Mouse (Mus musculus) mesoderm, embryonic 11.5 days (tissue): Measurements from ENCODE around the gene Tnfrsf13c.

Source experiments
- DNase-seq: peaks from one replicate; pipeline ENCODE4 v3.0.0-alpha.2; 2012; ENCODE audit warnings: low read depth, low spot score

Tnfrsf13c gene

DNA sequence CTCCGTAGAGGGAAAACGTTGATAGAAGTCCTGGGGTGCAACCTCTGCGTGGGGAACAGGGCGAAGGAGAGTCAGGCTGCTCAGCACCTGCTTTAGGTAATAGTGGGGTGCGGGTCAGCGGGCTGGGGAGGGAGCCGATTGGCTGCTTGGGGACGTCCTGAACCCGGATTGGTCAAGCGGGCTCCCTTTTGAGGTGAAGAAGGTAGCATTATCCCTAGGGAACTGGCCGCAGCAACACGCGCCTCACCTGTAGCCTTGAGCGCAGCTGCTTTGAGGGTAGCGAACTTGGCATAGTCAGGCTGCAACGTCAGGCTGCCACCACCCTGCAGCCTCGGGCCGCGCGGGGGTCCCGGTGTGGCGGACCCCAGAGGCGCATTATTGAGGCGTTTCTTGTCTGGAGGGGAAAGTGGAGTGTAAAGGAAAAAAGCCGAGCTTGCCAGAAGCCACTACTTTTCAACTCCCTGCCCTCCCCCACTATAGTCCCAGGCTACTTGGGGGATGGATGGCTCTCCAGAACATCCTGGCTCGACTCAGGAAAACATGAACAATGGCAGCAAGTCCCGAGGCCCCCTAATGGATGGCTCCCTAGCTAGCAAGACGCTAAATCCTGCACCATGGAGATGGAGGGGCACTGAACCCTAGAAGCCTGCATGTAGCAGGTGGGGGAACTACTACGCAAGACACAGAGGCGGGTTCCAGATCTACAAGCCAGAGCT is 16.5 kb downstream of the Tnfrsf13c start:
- no peak for DNase-seq

DNA sequence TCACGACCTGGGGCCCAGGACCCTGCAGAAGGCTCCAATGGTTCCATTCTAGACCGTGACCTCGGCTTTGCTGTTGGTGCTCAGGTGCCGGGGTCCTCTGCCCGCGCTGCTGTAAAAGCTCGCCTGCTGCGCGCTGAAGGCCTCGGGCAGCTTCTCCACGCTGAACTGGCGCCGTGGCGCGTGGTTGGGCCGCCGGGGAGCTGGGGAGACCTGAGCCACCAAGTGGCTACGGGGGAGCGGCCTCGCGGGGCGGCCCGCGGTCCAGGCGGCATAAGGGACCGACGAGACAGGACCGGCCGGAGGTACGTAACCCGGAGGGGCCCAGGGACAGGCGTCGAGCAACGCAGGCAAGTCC is 17.1 kb downstream of the Tnfrsf13c start:
- DNase-seq: no peak

DNA sequence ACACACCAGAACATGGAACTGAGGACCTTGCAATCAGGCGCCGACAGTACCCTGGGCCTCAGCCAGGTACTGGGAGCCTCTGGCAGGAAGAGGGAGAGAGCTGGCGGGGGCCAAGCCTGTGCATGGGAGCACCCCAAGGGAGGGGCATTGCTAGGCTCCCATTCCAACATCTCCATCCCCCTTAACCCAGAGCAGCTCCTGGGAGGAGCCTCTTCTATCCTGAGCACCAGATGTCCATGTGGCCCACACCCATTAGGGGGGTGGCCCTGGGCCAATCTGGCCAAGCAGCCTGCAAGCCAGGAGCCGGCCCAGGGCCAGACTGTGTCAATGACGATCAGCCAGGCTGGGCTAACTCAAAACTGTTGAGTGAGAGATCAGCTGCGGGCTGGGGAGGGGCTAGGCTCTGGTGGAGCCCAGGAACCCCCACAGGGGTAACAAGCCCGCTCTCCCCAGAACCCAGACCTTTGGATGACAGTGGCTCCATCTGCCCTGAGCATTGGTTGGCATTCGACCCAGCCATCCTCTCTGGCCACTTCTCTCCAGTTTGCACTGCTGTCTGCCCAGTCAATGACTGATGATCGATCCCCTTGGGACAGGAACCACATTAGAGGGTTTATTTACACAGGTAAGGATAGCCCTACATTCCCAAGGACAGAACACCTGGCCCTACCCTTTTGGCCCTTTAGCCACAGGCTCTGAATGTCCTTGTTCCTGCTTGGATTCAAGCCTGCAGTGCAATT is 17.6 kb downstream of the Tnfrsf13c start:
- DNase-seq: no peak

DNA sequence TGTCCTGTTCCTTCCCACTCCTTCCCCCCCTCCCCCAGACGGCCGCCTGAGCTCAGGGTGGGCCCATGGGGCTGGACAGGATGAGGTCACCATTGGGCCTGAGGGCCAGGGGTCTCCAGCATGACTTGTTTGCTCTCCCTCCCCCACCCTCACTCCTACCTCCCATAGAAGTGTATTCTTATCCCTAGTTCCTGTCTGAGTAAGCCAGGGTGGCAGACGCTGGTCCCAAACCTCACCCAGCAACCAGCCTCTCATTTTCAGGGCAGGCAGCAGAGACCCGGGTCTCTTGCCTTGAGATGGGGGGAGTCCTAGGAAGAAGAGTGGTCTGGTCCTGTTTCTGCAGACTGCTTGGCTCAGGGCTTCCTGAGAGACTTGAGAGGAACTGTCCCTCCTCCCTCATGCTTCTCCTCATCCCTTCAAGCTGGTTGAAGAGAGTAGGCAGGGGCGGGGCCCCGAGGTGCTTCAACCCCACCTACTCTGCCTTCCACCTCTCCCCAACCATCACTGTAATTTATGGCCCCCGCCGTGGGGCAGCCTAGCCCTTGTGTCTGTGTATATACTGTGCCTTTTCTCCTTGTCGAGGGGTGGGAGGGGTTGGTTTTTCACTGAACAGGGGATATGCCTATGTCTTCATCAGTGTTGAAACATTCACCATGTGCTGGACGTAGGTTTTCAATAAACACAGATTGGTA is 19.3 kb downstream of the Tnfrsf13c start:
- no peak for DNase-seq

DNA sequence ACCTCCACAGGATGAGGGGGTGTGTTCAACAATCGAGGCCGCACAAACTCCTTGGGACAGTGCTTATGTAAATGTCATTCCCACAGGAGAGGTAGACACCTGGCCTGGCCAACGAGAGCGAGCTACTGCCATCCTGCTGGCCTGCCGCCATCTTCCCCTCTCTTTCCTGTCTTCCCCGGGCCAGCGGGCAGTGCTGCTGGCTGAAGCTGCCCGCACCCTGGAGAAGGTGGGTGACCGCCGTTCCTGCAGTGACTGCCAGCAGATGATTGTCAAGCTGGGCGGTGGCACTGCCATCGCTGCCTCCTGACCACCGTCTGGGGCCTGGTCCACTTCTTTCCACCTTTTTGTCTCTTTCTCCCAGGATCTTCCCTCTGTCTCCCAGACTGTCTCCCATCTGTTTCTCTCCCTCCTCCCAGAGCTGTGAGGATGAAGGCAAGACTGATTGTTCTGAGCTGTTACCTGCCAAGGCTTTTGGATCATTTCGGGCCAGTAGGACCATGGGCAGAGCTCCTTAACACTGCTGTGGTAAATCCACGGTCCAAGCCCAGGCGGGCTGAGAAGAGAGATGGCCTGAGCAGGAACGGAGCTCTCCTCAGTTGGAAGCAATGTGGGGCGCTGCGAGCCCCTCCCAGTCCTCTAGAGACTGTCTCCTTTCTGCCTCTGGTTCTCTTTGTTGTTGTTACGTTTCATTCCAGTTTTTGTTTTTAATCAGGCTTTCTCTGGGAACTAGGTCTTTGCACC is 20.4 kb downstream of the Tnfrsf13c start:
- no peak for DNase-seq

DNA sequence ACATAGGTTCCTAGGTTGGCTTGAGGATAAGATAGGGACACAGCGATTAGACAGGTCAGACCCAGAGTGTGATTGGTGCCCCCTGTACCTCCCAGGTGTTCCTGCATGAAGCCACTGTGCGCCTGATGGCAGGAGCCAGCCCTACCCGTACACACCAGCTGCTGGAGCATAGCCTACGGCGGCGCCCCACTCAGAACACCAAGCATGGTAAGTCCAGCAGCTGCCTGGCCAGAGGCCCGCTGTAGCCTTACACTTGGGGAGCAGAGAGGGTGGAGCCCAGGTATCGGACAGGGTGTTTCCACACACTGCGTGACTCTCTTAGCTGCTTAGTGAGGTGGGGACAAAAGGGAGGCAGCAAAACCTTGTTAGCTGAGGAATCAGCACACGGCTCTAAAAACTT is 21.1 kb downstream of the Tnfrsf13c start:
- no peak for DNase-seq

DNA sequence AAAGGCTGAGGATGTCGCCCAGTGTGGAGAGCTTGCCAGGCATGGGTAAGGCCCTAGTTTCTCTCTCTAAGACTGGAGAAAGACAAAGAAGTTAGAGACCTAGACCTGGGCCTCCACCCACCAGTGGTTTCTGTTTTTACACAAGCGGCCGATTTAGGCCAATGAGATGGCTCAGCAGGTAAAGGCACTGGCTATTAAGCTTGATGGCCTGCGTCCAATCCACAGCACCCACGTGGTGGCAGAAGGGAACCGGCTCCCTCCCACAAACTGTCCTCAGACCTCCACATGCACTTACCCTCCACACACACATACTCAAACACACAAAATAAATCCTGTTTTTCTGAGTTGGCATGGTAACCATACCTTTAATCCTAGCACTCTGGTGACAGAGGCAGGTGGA is 22.1 kb downstream of the Tnfrsf13c start:
- DNase-seq: no peak

DNA sequence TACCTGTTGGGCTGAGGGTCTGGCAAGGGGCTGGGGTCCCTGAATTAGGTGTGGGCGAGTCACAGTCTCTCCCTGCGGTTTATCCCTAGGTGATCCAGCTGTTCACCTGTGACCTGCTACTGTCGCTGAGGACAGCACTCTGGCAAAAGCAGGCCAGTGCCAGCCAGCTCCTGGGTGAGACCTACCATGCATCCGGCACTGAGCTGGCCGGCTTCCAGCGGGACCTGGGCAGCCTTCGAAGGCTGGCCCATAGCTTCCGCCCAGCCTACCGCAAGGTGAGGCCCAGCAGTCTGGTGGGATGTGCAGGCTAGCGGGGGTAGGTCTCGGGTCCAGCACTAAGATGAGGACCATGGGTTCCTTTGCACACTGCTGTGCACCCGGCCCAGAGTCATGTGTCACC is 24.6 kb downstream of the Tnfrsf13c start:
- DNase-seq: no peak

DNA sequence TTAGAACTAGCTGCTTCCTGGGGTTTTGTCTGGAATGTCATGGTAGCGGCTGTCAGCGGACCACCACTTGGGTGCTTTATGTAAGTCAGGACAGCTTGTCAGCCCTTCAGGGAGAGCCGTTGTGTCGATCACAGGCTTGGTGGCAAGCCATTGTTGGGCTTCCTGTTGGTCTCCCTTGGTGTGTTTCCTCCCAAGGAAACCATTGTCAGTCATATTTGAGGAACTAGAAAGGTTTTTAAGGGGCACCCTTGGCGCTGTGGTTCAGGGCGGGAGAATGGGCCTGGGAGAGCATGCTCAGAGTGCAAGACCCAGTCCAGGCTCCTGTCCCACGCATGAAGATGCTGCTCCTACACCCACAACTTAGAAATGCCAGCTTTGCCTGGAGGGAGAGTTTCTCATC is 25.8 kb downstream of the Tnfrsf13c start:
- DNase-seq: no peak

DNA sequence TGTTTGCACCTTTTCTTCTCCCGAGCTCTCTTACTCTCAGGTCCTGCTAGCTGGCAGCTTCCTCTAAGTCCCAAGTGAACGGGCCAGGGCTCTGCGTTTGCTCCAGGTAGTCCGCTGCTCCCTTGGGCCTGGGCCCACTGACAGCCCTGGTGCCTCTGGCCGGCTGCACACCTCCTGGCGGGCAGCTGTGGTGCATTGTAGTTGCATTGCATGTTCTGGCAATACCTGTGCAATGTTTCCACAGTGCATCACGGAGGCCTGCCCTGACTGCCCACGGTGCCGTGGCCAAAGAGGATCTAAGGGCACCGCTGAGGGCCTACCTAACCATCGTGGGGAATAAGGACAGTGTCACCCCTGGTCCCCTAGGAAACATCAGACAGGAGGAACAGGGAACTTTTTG is 26.2 kb downstream of the Tnfrsf13c start:
- DNase-seq: no peak

DNA sequence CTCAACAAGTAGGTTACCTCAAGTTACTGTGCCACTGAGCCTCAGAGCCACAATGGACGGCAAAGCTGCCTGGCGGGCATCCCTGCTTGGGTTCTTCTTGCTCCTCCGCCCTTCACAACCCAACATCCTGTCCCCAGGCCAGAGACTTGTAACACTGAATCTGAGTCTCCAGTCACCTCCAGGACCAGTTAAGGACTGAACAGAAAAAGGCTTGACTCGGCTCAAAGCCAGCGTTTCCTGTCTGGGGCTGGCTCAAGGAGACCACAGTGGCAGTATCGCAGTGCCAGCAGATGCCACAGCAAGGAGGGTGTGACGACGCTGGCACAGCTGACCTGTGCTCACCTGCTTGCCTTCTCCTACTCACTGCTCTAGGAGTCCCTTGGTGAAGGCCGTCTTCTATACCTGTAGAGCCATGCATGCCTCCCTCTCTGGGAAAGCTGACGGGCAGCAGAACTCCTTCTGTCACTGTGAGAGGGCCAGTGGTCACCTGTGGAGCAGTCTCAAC is 26.9 kb downstream of the Tnfrsf13c start:
- no peak for DNase-seq

DNA sequence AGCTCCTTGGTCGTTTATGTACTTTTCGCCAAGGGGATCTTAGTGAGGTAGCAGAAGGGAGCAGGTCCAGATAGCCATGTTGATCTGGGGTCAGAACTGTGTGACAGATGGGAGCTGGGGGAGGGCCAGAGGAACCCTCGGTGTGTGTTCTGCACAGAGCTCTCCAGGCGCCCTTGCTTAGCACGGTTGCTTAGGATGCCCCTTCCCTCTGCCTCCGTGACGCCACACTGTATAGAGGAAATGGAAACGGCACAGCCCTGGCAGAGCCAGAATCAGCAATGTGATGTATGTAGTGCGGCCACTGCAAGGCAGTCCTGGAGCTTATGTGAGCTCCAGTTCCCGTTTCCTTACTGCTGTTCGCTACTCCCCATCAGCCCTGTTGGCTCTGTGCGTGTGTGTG is 27.9 kb downstream of the Tnfrsf13c start:
- DNase-seq: no peak

DNA sequence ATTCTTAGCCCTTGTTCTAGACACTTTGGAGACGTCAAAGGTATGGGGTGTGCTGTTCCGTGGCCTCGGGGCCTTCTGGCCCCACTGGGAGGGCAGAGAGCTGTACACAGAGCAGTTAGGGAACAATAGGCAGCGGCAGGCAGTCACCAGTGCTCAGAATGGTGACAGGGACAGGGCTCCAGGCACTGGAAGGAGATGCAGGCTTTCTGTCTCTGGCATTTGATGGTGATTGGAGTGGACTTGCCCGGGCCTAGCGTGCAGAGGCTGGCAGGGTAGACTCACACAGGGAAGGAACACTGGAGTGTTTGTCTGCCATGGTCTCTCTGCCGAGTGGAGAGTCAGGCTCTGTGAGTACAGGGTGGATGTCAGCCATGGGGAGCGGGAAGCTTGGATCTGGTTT is 31.6 kb downstream of the Tnfrsf13c start:
- DNase-seq: no peak

DNA sequence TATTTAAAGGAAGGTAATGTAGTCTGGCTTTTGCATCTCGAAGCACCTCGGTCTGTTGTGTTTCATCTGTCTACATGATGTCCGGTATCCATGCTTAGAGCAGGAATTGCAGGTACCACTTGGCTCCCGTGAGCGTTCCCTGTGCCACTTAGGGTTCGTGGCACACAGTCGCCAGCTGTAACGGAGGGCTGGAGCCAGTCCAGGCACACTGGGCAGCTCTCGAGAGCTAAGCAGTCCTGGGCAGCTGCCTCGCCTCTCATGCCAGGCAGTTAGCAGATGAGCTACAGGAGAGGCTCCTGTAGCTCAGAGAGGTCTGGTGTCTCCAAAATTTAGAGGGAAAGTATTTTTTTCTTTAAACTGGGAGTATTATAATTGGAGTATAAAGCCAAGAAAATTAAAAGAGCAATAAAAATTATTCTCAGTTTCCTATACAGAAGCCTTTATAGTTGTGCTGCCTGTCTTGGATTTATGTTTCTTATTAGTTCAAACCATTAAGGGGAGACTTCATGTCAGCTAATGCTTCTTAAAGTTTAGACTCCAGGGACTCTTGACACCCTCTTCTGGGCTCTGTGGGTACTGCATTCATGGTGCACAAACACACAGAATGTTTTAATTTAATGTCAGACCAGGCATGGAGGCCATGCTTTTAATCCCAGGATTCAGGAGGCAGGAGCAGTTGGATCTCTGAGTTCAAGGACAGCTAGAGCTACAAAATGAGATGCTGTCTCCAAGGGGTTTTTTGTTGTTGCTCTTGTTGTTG is 35.5 kb downstream of the Tnfrsf13c start:
- DNase-seq: peak; percentile 45

DNA sequence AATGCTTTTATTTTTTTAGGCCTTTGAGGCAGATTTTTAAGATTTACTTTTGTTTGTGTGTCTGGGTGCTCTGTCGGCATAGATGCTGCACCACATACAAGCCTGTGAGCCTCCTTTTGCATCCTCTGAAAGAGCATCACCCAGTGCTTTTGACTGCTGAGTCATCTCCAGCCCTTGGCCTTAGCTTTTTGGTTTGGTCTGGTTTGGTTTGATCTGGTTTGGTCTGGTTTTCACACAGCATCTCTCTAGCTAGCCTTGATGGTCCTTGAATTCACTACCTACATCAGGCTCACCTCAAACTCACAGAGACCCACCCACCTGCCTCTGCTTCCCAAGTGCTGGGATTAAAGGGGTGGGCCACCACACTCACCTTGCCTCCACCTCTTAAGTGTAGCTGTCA is 36.2 kb downstream of the Tnfrsf13c start:
- no peak for DNase-seq

DNA sequence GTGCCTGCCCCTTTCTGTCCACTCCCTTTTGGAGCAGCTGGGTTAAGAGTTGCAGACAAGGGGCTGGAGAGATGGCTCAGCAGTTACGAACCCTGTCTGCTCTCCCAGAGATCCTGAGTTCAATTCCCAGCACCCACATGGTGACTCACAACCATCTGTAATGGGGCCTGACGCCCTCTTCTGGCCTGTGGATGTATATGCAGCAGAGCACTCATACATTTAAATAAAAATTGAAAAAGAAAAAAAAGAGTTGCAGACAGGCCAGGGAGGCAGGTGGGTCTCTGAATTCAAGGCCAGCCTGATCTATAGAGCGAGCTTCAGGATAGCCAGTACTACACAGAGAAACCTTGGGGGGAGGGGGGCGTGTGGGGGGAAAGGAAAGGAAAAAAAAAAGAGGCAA is 36.8 kb downstream of the Tnfrsf13c start:
- no peak for DNase-seq

DNA sequence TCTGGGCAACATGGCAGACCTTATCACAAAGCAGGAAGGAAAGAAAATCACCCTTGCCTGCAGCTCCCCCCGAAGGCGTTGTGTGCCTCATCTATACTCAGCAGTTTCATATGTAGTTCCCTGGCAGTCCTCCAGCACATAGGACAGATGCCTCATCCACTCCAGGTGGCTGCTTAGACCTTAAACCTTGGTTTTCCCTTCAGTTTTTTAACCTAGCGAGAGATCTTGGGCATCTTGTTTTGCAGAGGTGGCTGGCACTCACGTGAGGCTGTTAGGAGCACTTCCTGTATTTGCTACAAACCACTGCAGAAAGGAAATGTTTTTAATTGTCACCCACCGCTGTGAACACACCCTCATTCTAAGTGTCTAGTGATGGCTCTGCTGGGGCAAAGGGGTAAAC is 37.2 kb downstream of the Tnfrsf13c start:
- DNase-seq: no peak

DNA sequence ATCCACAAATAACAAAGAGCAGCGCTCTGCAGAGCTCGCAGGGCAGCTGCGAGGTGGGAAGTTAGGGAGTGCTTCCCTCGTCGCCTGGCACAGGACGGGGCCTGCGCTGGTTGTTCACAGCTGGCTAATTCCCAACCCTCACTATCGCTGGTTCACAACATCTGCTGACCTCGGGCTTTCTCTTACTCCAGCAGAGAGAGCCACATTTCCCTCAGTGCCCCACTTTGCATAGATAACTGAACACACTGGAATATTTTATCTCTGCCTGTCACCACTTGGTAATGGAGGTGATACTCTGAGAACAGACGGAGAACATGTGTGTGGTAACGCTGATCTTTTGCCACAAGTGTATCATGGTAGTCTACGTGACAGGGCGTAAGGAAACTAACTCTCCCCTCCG is 38.0 kb downstream of the Tnfrsf13c start:
- DNase-seq: no peak

DNA sequence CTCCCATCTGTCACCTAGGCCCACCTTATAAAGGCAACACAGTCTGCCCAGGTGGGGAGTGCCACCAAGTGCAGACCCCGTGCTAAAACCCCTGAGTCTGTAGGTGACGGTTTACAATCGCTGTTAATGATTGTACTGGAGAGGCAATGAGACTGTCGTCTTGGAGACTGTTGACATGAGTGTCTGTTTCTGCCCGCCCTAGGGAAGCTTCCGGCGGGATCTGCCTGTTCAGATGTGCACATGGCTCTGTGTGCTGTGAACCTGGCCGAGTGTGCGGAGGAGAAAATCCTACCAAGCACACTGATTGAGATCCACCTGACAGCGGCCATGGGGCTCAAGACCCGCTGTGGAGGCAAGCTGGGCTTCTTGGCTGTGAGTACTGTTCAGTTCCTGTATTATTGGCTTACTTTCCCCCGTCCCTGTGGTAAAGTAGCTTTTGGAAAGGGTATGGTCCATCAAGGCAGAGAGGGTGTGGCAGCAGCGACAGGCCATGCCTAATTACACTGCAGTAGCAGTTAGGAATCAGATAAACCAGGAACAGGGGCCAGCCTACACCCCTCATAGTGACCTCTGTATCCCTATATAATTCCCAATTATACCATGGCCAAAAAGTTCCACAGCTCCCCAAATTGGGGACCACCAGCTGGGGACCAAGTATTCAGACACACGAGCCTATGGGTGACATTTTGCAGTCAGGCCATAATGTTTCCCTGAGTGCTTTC is 38.9 kb downstream of the Tnfrsf13c start:
- DNase-seq: no peak

DNA sequence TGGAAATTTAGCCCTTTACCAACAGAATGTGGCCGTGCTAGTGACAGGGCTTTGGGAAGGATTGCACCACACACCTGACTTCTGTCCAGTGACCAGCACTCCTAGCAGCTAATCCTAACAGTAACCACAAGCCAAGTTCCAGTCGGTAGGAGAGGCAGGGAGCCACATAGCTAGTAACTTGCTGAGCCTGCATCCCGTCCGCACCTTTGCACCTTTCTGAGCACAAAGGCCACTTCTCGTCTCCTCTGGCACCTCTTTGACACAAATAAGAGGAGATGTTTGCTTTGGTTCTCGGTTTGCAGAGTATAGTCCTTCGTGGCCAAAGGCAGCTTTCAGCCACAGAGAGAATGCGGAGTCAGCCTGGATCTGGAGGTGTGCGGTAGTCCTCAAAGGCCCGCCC is 39.5 kb downstream of the Tnfrsf13c start:
- DNase-seq: no peak

DNA sequence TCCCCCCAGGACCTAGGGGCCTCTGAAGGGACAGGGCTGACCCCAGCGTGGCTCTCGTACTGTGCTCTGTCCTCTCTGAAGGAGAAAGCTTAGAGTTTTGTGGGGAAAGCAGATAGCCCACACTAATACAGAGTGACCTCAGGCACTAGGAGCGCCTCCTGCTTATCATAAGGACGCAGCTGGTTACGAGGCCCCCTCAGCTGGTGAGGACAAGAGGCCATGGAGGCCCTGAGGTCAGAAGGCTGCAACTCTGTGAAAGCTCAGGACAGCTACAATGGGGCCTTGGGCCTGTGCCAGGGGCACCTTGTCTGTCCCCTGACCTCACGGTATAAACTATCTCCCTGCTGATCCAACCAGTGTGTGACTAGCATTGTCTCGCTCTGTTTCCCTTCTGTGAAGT is 40.0 kb downstream of the Tnfrsf13c start:
- DNase-seq: no peak
